Mouse (Mus musculus): ENCODE results near the gene Rap1gds1.

Rap1gds1 gene

GRCm38 (mm10) chr3:139048701-139049622, 26.0 kb downstream of the Rap1gds1 start:
- no peak for DNase-seq (ENCODE audit: low read depth, low spot score)

- no peak for DNase-seq (ENCODE audit: low read depth, low spot score)
Observed at GRCm38 (mm10) chr3:139042433-139042854, 32.6 kb downstream of the Rap1gds1 start.

- DNase-seq (ENCODE audit: low read depth, low spot score), result no peak
Observed at GRCm38 (mm10) chr3:139041921-139042320, 33.1 kb downstream of the Rap1gds1 start.

- peak; percentile 29 for DNase-seq (ENCODE audit: low read depth, low spot score)
Observed at GRCm38 (mm10) chr3:139037030-139037429, 38.0 kb downstream of the Rap1gds1 start.

- peak; percentile 58 for DNase-seq (ENCODE audit: low read depth, low spot score)
Observed at GRCm38 (mm10) chr3:139033179-139033578, 41.8 kb downstream of the Rap1gds1 start.

GRCm38 (mm10) chr3:139030644-139031227, 44.3 kb downstream of the Rap1gds1 start:
- no peak for DNase-seq (ENCODE audit: low read depth, low spot score)

GRCm38 (mm10) chr3:139025077-139025476, 49.9 kb downstream of the Rap1gds1 start:
- DNase-seq (ENCODE audit: low read depth, low spot score), result no peak

GRCm38 (mm10) chr3:139023585-139023984, 51.4 kb downstream of the Rap1gds1 start:
- peak; percentile 42 for DNase-seq (ENCODE audit: low read depth, low spot score)

GRCm38 (mm10) chr3:139012352-139012751, 62.6 kb downstream of the Rap1gds1 start:
- DNase-seq (ENCODE audit: low read depth, low spot score), result no peak

GRCm38 (mm10) chr3:139005669-139006068, 69.3 kb downstream of the Rap1gds1 start:
- DNase-seq (ENCODE audit: low read depth, low spot score), result no peak

- DNase-seq (ENCODE audit: low read depth, low spot score), result peak; percentile 17
Observed at GRCm38 (mm10) chr3:139002774-139003173, 72.2 kb downstream of the Rap1gds1 start.

- DNase-seq (ENCODE audit: low read depth, low spot score), result no peak
Observed at GRCm38 (mm10) chr3:139000071-139000867, 74.7 kb downstream of the Rap1gds1 start.

- DNase-seq (ENCODE audit: low read depth, low spot score), result no peak
Observed at GRCm38 (mm10) chr3:138993473-138993872, 81.5 kb downstream of the Rap1gds1 start.

- DNase-seq (ENCODE audit: low read depth, low spot score), result no peak
Observed at GRCm38 (mm10) chr3:138991367-138991766, 83.6 kb downstream of the Rap1gds1 start.

- no peak for DNase-seq (ENCODE audit: low read depth, low spot score)
Observed at GRCm38 (mm10) chr3:138989141-138989540, 85.9 kb downstream of the Rap1gds1 start.

- no peak for DNase-seq (ENCODE audit: low read depth, low spot score)
Observed at GRCm38 (mm10) chr3:138988004-138988403, 87.0 kb downstream of the Rap1gds1 start.

GRCm38 (mm10) chr3:138982249-138982648, 92.8 kb downstream of the Rap1gds1 start:
- no peak for DNase-seq (ENCODE audit: low read depth, low spot score)

- DNase-seq (ENCODE audit: low read depth, low spot score), result no peak
Observed at GRCm38 (mm10) chr3:138977413-138977812, 97.6 kb downstream of the Rap1gds1 start.

- DNase-seq (ENCODE audit: low read depth, low spot score), result no peak
Observed at GRCm38 (mm10) chr3:138967627-138968026, 107.4 kb downstream of the Rap1gds1 start.

- no peak for DNase-seq (ENCODE audit: low read depth, low spot score)
Observed at GRCm38 (mm10) chr3:138958527-138958926, 116.5 kb downstream of the Rap1gds1 start.

GRCm38 (mm10) chr3:138955220-138955619, 119.8 kb downstream of the Rap1gds1 start:
- no peak for DNase-seq (ENCODE audit: low read depth, low spot score)

- no peak for DNase-seq (ENCODE audit: low read depth, low spot score)
Observed at GRCm38 (mm10) chr3:138949081-138949480, 125.9 kb downstream of the Rap1gds1 start.

All from R1 (cell line).